Mouse (Mus musculus): ENCODE data around the gene Dcaf12.

Dcaf12 gene

DNA sequence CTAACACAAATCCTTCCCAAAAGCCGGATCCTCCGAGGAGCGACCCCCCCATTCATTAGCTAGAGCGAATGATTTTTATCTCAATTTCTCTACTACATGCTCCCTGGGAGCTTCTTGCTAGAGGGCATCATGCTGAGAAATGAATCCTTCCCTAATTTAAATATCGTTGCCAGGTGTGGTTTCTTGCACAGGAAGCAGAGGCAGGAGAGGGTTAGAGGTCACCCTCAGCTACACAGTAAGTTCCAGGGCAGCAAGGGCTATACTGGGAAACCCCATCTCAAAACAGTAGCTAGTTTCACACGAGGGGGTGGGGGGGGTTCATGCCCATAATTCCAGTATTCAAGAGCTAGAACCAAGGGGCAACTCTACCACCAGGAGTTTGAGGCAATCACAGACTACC lies 7.3 kb downstream of the Dcaf12 start:
- DNase-seq = no peak

DNA sequence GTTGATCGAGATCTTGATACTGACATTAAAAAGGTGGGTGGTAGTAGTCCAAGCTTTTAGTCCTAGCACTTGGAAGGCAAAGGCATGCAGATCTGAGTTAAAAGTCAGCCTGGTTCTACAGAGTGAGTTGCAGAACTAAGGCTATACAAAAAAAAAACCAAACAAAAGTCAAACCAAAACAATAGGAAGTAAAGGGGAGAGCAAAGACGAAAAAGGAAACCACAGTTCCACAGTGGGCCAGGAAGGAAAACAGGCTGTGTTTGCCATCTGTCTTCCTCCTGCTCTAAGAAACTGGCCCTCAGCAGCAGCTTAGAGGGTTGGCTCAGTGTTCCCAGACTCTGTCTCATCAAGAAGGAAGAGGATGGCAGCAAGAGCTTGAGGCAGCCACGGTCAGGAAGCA lies 10.4 kb downstream of the Dcaf12 start:
- no peak for DNase-seq

DNA sequence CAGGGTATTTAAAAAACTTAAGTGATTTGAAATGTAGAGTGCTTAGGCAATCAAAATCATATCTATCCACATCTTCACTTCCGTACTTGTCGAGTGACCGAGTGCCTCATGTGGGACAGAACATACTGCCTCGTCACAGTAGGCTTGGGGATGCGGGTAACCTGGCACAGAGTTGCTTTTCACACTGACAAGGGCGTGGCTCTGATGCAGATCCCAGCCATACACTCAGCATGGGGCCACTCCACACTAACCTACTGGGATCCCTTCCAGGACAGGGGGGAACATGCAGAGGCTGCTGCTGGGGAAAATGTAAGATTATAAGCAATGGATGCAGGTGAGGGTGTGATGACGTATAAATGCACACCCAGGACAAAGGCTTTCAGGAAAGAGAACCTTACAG lies 11.0 kb downstream of the Dcaf12 start:
- peak; percentile 22 for DNase-seq

DNA sequence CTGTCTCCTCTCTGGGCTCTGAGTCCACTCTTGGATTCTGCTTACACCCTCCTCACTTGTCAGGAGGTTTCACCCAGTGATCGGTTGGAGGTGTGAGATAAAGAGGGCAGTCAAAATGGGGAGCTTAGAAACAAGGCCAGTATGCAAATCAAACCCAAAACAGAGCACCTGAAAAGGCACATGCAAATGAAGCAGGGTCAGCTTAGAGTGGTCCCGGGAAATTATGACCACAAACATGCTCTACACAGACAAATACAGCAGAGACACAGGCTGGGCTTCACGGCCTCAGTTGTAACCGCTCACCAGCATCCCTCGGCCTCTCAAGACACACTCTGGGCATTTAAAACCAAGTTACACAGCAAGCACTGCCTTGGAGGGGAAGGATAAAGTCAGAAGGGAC lies 15.7 kb downstream of the Dcaf12 start:
- DNase-seq = no peak

DNA sequence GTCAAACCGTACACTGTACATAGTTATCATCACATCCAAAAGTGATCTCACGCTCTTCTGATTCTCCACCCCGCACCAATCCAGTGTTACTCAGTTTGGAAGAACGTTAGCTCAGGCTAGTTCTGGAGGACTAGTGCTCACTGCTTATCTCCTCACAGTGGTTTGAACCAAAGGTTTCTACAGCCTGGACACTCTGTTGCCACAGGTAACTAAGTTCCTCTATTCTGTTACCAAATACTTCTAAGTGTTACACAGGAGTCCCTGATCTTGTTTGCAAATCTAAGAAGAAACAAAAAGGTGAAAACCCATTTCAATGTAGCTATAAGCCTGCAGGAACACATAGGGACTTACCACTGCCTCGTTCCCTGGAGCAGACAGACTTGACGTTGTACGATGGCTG lies 18.7 kb downstream of the Dcaf12 start:
- DNase-seq = no peak

DNA sequence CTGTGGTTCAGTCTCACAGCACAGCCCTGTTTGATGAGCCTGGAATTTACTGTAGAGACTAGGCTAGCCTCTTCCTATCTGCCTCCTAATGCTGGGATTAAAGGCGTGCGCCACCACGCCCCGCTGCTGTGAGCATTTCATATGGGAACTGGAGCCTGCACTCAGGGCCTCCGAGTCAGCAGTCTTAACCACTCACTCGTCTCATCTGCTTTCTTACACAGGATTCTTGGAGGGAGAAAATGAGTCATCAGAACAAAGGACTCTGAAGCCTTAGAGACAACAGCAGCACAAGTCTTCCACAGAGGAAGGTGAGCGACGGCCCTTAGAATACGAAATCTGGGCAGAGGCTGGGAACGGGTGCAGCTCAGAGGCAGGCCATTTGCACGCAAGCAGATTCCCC lies 19.2 kb downstream of the Dcaf12 start:
- no peak for DNase-seq

DNA sequence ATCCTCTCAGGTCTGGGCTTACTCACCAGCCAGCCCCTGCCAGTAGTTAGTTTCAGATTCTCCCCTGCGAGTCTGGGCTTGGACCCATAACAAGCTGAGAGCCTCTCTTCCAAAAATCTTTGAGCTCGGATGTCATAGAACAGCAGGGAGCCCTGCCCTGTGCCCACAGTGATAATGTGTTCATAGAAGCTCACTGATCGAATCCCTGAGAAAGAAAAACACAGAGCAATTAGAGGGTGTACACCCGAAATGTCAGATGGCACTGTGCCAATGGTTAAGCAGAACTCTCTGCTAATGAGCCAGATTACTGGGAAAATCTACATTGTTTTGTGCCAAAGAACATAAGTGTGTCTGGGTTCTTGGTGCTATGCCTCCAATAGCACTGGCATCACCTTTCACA lies 20.8 kb downstream of the Dcaf12 start:
- no peak for DNase-seq

DNA sequence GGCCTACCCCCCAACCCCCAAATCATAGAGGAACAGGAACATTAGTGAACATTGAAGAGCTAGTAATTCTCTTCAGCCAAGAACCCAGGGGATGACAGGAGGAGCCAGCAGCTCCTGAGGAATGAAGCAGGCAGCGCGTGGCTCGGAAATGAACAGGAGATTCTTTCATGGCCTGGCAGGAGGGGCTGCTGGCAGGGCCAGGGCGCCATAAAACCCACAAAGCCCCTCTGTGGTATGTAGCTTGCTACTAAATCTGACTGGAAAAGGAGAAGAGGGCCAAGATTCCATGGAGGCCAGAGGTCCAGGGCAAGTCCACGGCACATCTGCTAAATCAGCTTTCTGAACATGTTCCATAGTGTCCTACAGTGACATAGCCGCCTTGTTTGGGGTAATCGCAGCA lies 24.9 kb downstream of the Dcaf12 start:
- no peak for DNase-seq

DNA sequence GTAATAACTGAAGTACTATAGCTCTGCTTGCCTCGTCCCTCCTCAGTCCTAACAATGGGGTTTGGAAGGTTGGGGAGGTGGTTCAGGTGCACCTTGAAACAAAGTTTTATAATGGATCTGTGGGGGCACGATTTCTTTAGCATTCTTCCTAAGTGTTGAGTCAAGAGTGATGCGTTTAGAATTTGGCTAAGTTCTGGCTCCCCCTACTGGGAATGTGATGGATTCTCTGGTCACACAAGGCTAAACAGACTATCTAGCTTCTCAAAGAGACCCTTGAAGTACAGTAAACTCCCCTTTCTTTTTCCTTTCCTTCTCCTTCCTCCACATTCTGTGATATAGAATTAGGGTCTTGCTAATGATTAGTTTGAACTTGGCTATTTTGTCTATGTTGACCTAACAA lies 28.3 kb downstream of the Dcaf12 start:
- DNase-seq = no peak

DNA sequence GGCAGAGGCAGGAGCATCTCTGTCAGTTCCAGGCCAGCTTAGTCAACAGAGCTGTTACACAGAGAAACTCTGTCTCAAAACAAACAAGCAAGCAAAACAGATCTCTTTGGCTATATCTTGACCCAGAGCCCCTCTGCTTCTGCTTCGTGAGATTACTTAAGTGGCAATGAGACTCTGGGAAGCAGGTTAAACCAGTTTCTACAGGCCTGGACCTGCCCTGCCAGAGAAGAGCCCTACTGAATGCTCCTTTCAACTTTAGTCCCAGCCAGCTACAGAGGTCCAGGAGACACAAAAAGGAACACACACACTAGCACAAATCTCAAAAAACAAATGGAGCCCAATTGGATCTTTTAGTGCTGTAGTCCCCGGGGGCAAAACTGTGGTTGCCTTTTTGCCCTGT lies 30.6 kb downstream of the Dcaf12 start:
- no peak for DNase-seq

DNA sequence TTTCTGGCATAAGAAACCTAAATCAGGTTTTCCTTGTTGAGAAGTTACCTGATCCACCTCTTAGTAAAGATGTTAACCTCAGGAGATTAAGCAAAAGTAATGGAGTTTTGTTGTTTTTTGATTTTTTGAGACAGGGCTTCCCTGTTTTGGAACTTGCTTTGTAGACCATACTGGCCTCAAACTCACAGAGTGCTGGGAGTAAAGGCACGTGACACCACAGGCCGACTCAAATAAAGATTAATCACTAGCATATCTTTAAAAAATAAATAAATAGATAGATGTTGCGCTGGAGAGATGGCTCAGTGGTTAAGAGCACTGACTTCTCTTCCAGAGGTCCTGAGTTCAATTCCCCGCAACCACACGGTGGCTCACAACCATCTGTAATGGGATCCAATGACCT lies 38.8 kb downstream of the Dcaf12 start:
- peak; percentile 26 for DNase-seq

DNA sequence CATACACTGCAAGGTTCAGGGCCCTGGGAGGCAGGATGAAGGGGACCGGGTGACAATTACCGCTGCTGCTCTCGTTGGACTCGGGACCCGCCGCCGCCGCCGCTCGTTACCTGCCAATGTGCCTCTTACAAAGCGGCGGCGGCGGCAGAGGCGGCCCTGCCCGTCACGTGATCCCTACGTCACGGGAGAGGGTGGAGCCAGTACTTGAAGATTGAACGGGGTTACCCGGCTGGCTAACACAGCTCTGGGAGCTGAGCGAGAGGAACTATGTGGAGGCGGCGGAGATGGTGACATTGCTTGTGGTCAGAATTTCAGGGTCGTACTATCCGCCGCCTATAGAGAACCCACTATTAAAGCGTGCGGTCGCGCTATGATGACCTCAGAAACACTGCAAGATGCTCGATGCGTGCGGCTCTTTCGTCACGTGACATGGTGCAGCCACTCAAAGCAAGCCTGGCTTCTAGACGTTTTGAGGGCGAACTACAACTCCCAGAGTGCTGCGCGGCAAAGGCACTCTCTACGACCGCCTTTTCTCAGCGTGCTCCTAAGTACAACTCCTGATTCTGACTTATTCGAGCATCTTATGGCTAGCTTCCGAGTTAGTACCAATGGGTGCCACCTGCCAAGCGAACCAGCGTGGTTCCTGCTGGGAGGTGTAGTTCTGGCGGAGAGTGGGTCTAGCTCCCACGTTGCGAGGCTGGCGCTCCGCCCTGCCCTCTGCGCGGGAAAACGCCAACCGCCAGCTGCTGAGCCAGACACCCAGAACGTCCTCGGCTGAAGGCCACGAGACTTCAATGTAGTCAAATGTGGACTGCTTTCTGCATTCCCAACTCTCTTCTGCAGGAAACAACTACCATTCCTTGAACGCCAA lies 39.5 kb downstream of the Dcaf12 start, which contains the start of gene Ubap2:
Ubap2 (minus strand) TSS at position 165 of the 871 bp plus-strand sequence.
- peak; percentile 98 for DNase-seq

DNA sequence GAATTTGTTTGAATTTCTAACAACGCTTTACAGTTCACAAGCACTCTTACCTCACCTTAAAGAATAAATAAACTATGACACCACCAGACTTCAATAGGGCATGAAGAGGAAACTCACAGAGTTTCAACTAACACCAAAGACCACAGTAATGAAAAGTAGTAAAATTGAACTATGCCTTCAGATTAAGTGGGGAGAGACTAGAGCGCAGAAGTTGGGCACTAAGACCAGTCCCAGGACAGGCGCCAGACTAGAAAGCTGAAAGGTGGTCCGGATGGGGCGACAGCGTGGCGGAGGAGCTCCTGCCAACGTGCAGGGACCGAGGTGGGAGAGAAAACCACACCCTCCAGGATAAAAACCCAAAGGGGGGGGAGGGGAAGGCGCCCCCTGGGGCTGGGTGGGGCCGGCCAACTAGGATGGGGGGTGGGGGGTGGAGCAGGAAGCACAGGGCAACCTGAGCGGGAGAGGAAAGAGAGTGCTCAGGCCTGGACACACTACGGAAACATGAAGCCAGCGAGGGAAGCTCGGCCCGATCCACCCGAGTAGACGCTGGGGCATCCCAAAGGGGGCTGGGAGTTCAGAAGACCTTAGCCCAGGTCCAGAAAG lies 40.2 kb downstream of the Dcaf12 start:
- peak; percentile 53 for DNase-seq

DNA sequence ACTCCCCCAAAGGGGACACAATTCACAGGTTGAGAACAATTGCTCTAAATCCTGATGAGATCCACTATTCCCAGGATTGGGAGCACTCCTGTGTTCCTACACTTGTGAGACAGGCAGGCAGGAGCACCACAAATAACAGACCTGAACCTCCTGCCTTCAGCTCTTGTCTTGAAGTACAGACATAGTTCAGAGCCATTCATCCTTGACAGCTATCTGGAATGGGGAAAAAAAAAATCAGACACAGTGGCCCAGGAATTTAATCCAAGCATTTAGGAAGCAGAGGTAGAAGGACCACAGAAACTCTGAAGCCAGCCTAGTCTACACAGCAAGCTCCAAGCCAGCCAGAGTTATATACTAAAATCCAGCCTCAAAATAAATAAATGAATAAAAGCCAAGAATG lies 46.6 kb downstream of the Dcaf12 start:
- no peak for DNase-seq

DNA sequence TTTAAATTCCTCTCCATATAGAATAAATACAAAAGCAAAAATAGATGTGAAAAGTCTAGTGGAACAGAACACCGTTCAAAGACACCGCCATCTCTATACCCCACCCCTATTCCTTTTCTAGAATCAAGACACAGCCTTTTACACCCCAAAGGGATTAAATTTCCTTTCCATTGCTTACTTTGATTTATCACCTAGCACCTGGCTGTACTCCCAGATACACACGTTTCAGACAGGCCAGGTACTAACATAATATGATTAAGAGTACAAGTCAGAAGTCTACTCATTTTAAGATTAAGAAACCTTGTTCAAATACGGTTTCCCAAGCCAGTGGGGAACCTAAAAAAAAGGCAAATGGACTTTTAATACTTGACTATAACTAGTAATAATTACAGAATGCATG lies 48.3 kb downstream of the Dcaf12 start:
- DNase-seq = no peak

DNA sequence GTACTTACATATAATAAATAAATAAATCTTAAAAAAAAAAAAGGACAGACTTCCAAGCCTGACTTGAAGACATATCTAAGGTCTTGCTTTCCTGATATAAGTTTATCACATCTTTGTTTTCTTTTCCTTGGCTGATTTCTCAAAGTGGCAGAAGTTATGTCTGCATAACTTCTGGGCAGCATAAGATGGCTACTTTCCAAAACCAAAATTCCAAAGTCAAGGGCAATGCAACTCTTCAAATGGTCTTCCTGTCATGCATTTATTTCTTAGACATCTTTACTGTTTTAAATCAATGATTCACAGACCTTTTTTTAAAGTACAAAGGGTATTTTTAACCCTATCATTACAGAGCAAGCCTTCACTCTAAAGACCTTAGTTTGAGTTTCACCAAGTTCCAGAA lies 54.0 kb downstream of the Dcaf12 start:
- DNase-seq = no peak

DNA sequence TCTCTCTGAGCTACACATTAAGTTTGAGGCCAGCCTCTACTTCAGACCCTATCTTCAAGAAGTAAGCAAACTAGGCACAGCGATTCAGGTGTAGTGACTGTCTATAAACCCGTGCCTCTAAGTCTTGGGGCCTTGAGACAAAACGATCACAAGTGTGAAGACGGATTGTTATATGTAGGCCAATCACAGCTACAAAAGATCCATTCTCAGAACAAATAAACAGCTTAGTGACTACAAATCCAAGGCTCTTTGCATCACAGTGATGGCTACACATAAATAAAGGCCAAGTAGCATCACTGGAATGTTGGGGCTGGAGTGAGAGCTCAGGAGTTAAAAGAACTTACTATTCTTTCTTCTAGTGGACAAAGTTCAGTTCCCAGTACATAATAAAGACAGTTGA lies 55.7 kb downstream of the Dcaf12 start:
- no peak for DNase-seq

DNA sequence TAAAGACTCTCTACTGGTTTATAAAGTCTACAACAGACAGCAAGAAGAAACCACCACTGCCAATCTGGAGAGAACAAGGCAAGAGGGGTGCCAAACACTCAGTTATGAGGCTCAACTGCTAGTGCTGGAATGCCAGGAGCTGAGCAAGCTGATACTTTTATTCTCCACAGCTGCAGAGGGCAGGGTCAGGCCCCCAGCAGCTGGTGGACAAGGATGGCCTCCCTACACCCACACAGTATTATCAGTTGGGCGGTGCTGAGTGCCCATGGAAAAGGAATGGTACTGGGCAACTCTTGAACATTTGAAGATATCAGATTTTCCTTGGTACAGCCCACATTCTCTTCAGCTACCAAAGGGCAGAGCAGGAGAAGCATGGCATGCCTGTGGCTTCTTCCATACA lies 56.9 kb downstream of the Dcaf12 start:
- DNase-seq = no peak

DNA sequence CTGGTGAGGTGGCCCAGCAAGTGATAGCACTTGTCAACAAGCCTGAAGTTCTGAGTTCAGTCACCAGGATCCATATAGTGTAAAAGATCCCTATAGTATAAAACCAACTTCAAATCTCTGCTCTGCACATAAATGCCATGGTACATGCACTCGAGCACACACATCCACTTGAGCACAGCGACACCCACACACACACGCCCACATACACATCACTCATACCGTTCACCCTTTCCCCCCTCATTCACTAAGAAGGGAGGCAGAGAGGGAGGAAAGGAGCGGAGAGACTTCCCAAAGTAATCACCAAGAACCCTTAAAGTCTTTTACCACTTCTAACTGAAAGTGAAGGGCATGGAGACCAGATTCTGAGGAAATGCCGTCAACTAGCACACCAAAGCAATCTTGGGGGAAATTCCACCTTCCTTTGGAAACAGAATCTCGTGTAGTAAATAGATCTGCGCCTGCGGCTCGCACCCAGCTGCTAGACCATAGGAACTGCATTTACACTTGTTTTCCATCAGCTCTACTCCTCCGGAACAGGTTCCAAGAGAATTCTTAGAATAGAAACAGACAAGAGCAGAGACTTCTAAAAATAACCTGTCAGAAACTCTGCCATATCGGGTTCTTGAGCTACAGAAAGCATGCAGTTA lies 59.0 kb downstream of the Dcaf12 start:
- DNase-seq = no peak

DNA sequence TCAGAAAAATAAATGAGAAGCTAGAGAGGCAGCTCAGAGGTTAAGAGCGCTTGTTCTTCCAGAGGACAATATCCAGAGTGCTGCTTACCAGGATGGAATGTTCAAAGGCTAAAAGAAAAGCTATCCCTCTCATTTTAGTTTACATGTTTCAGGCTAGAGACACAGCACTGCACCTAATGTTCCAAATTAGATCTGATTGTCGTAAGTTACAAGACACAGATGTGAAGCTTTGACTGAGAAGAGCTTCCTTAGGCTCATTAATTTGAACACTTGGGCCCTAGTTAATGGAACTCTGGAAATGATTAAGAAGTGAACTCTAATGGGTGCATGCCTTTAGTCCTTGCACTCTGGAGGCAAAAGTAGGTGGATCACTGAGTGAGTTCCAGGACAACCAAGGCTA lies 60.9 kb downstream of the Dcaf12 start:
- no peak for DNase-seq

DNA sequence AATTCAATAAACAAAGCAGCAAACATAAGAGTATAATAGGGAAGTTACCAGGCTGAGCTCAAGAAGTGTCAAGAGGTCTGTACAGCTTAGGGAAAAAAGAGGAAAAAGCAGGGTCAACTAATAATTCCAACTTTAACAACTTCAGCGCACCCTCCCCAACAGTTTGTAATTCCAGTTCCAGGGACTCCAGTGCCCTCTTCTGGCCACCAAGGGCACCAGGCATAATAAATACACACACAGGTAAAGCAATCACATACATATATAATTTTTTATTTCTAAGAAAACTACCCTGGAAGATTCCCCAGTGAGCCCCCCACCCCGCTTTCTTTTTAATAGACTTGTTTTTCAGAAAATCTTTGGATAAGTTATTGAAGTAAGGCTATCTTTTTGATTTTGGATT lies 69.3 kb downstream of the Dcaf12 start:
- no peak for DNase-seq
